Mouse (Mus musculus): Measurements from ENCODE around the gene Oas1d.

The Oas1d gene

DNA sequence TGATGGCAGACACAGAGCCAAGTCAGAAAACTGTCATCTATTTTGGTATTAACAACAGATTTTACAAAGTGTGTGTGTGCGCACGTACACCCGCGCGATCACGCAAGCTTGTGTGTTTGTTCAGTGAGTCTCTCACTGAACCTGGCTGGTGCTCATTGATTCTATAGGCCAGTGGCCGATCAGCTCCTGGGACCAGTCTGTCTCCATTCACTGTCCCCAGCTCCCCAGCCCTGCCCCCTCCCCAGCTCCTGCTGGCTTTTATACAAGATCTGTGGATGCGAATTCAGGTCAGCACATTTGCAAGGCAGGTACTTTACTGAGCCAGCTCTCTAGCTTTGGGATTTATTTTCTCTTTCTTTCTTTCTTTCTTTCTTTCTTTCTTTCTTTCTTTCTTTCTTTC lies 54.5 kb downstream of the Oas1d start:
- no peak for DNase-seq (ENCODE audit: low spot score in 2 of 2)

GRCm38 (mm10) chr5:120969703-120970102 lies 55.4 kb downstream of the Oas1d start:
- DNase-seq (ENCODE audit: low spot score in 2 of 2), result no peak

Data from spleen, postnatal 36 days (tissue).